Mouse (Mus musculus) lung, embryonic 14.5 days (tissue): ENCODE measurements around the gene Tsen54. TPM values are rescaled to one million over a fixed set of nuclear protein-coding genes. Genes with fewer than 3 reads are reported as not detected.

Source experiments
- ATAC-seq: fragments of 200-750 bp; cut with Nextera tagmentation; 2 replicates; pipeline ENCODE4 v1.8.0; 2017; ENCODE audit warnings: mild to moderate bottlenecking, moderate TSS enrichment, moderate library complexity; ENCODE audit not compliant: insufficient read depth
- DNase-seq: peaks from one replicate; pipeline ENCODE4 v3.0.0-alpha.2; 2015
- H3K27ac ChIP-seq: fragments of 300-500 bp; sonication (generic); 2 replicates; pipeline ENCODE4 v1.5.1; 2014; ENCODE audit warnings: low read depth, mild to moderate bottlenecking, moderate library complexity
- H3K27me3 ChIP-seq: fragments of 300-500 bp; sonication (generic); 2 replicates; pipeline ENCODE4 v1.6.1; 2014; ENCODE audit warnings: low read length, control low read depth; ENCODE audit not compliant: insufficient read depth
- H3K36me3 ChIP-seq: fragments of 300-500 bp; sonication (generic); 2 replicates; pipeline ENCODE4 v1.6.1; 2014; ENCODE audit warnings: control low read depth; ENCODE audit not compliant: insufficient read depth
- H3K4me1 ChIP-seq: fragments of 300-500 bp; sonication (generic); 2 replicates; pipeline ENCODE4 v1.6.1; 2014; ENCODE audit warnings: antibody characterized with exemption, control low read depth; ENCODE audit not compliant: insufficient read depth
- H3K4me2 ChIP-seq: fragments of 300-500 bp; sonication (generic); 2 replicates; pipeline ENCODE4 v1.6.1; 2014; ENCODE audit warnings: mild to moderate bottlenecking
- H3K4me3 ChIP-seq: fragments of 300-500 bp; sonication (generic); 2 replicates; pipeline ENCODE4 v1.5.1; 2014; ENCODE audit warnings: low read depth, low read length
- H3K9ac ChIP-seq: fragments of 300-500 bp; sonication (generic); 2 replicates; pipeline ENCODE4 v1.6.1; 2014
- H3K9me3 ChIP-seq: fragments of 300-500 bp; sonication (generic); 2 replicates; pipeline ENCODE4 v1.6.1; 2016; ENCODE audit warnings: low read depth, low read length, control low read depth
- CTCF ChIP-seq: IDR thresholded peaks from 2 replicates; pipeline ENCODE4 v1.5.1; 2016; ENCODE audit warnings: antibody characterized with exemption, low read depth
- WGBS: fragments of 180-500 bp; shearing (Covaris S2); extraction: QIAGEN DNeasy Blood & Tissue Kit; methylation state at CpG from one replicate; pipeline ENCODE4 v1.1.7; 2014; 5-methylcytosine and 5-hydroxymethylcytosine counted together
- polyA plus RNA-seq: library from polyadenylated mRNA; unstranded; fragments of >200 nt; fragmentation: Nextera tagmentation; extraction: Ambion mirVana; gene quantifications from 2 replicates; pipeline ENCODE4 v1.2.1, GENCODE M21; 2014

Tsen54 gene
- polyA plus RNA-seq, 1 experiment from 2014 or later = 35.0 TPM

- ATAC-seq = no peak
- Histone ChIP-seq H3K27me3 (peaks cover 7% of the 10 kb centered on the region; the same call in 1 of the 2 replicates), H3K4me1 (peaks cover 27% of the 10 kb centered on the region), H3K4me3 (no peak overlapping the region), H3K27ac (no peak overlapping the region), H3K9me3 (no peaks in the 10 kb centered on the region), H3K36me3 (no peaks in the 10 kb centered on the region), H3K9ac (no peak overlapping the region), H3K4me2 (no peak overlapping the region)
- no peak for TF ChIP-seq CTCF
- no peak for DNase-seq
- 48% methylated on average over 4 of the region's 4 CpGs for WGBS
Measured at GRCm38 (mm10) chr11:115829036-115829435, 14.5 kb downstream of the Tsen54 start.

GRCm38 (mm10) chr11:115830550-115831325 is 16.2 kb downstream of the Tsen54 start:
- Histone ChIP-seq H3K4me1 (peaks cover 30% of the 10 kb centered on the region), H3K36me3 (no peaks in the 10 kb centered on the region), H3K4me2 (0 out of 2 replicates have a peak overlapping the region, but pooled peaks have one; percentile 7), H3K4me3 (no peak overlapping the region), H3K9ac (no peak overlapping the region), H3K27me3 (no peaks in the 10 kb centered on the region; the same call in 1 of the 2 replicates), H3K9me3 (no peaks in the 10 kb centered on the region), H3K27ac (peak overlapping the region; percentile 26; the same call in 1 of the 2 replicates)
- DNase-seq = no peak
- WGBS = 28% methylated on average over 25 of the region's 25 CpGs
- no peak for ATAC-seq
- no peak for TF ChIP-seq CTCF

GRCm38 (mm10) chr11:115831518-115831917 is 17.0 kb downstream of the Tsen54 start:
- Histone ChIP-seq H3K27ac (peak overlapping the region; percentile 91), H3K9ac (no peak overlapping the region; the same call in 1 of the 2 replicates)
- ATAC-seq = no peak

GRCm38 (mm10) chr11:115832064-115832463 is 17.5 kb downstream of the Tsen54 start:
- ATAC-seq = no peak
- no peak for TF ChIP-seq CTCF
- Histone ChIP-seq H3K9ac (no peak overlapping the region), H3K27ac (peak overlapping the region; percentile 91), H3K4me1 (peaks cover 30% of the 10 kb centered on the region), H3K36me3 (no peaks in the 10 kb centered on the region), H3K27me3 (no peaks in the 10 kb centered on the region), H3K4me3 (no peak overlapping the region), H3K9me3 (no peaks in the 10 kb centered on the region), H3K4me2 (peak overlapping the region; percentile 34; the same call in 1 of the 2 replicates)
- DNase-seq = no peak
- WGBS = 53% methylated on average over 6 of the region's 6 CpGs

More at GRCm38 (mm10) chr11:115831518-115831917, 17.0 kb downstream of the Tsen54 start:
- Histone ChIP-seq H3K4me3 (no peak overlapping the region), H3K4me2 (0 out of 2 replicates have a peak overlapping the region, but pooled peaks have one; percentile 5), H3K9me3 (no peaks in the 10 kb centered on the region), H3K36me3 (no peaks in the 10 kb centered on the region), H3K4me1 (peaks cover 30% of the 10 kb centered on the region), H3K27me3 (no peaks in the 10 kb centered on the region)
- no peak for TF ChIP-seq CTCF
- DNase-seq = no peak
- WGBS = 36% methylated on average over 3 of the region's 3 CpGs

- TF ChIP-seq CTCF = no peak
- ATAC-seq = peak; percentile 36; the same call in 1 of the 2 replicates
- H3K9ac ChIP-seq = no peak overlapping the region
Measured at GRCm38 (mm10) chr11:115832523-115832922, 18.0 kb downstream of the Tsen54 start.

GRCm38 (mm10) chr11:115833021-115833513 is 18.5 kb downstream of the Tsen54 start:
- ATAC-seq (peak; percentile 47), DNase-seq (peak; percentile 61)
- Histone ChIP-seq H3K27me3 (no peaks in the 10 kb centered on the region), H3K27ac (peak overlapping the region; percentile 91), H3K9ac (no peak overlapping the region), H3K4me1 (peaks cover 33% of the 10 kb centered on the region), H3K4me3 (no peak overlapping the region), H3K36me3 (no peaks in the 10 kb centered on the region), H3K4me2 (peak overlapping the region; percentile 34), H3K9me3 (no peaks in the 10 kb centered on the region)
- TF ChIP-seq CTCF = no peak
- 12% methylated on average over 8 of the region's 8 CpGs for WGBS

More at GRCm38 (mm10) chr11:115832523-115832922, 18.0 kb downstream of the Tsen54 start:
- 7% methylated on average over 8 of the region's 8 CpGs for WGBS
- DNase-seq = peak; percentile 78
- Histone ChIP-seq H3K27ac (peak overlapping the region; percentile 91), H3K4me3 (no peak overlapping the region), H3K36me3 (no peaks in the 10 kb centered on the region), H3K4me1 (peaks cover 30% of the 10 kb centered on the region), H3K9me3 (no peaks in the 10 kb centered on the region), H3K27me3 (no peaks in the 10 kb centered on the region), H3K4me2 (peak overlapping the region; percentile 34)

DNA sequence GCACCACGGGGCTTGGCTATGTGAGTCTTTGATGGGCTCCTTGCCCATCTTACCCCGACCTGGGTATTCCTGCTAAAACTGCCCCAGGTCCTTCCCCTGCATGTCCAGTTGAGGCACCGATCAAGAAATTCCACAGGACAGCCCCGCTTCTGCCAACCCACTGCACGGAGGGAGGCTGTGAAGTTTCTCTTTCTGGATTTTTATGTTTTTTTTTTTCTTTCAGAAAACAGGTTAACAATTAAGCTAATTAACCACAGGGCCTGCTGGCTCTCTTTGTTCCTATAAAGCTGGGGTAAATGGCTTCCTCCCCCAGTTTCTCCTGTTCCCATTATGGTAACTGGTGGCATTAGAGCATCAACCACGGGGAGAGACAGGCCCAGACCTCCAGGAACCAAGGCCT is 19.5 kb downstream of the Tsen54 start:
- TF ChIP-seq CTCF = no peak
- Histone ChIP-seq H3K9me3 (no peaks in the 10 kb centered on the region), H3K36me3 (no peaks in the 10 kb centered on the region), H3K27ac (peak overlapping the region; percentile 91), H3K27me3 (no peaks in the 10 kb centered on the region), H3K4me2 (no peak overlapping the region), H3K4me3 (no peak overlapping the region), H3K9ac (no peak overlapping the region), H3K4me1 (peaks cover 38% of the 10 kb centered on the region)
- WGBS = 67% methylated on average over 6 of the region's 6 CpGs
- ATAC-seq = no peak
- DNase-seq = no peak
